Mouse (Mus musculus) spleen, adult 2 months (tissue): ENCODE data around the gene Anp32b. TPM values are rescaled to one million over a fixed set of nuclear protein-coding genes. Genes with fewer than 3 reads are reported as not detected.

ENCODE experiments used
- DNase-seq, 2 experiments: peaks; one replicate each; pipeline versions ENCODE4 v3.0.0 to v3.0.0-alpha.2; 2012 to 2021; ENCODE audit warnings: low spot score in 2 of 2, low read depth in 1 of 2
- H3K27ac ChIP-seq: fragments of 200-500 bp; 2 replicates; pipeline ENCODE4 v1.5.1; 2012; ENCODE audit warnings: low read length, inconsistent platforms; ENCODE audit not compliant: insufficient read depth
- H3K27me3 ChIP-seq: fragments of 200-500 bp; 2 replicates; pipeline ENCODE4 v1.6.1; 2012; ENCODE audit warnings: mild to moderate bottlenecking, moderate library complexity, low read length, inconsistent platforms; ENCODE audit not compliant: control insufficient read depth, insufficient read depth
- H3K36me3 ChIP-seq: fragments of 200-500 bp; 2 replicates; pipeline ENCODE4 v1.6.1; 2012; ENCODE audit warnings: mild to moderate bottlenecking, low read length, inconsistent platforms; ENCODE audit not compliant: control insufficient read depth, insufficient read depth
- H3K4me1 ChIP-seq: fragments of 200-500 bp; 2 replicates; pipeline ENCODE4 v1.6.1; 2011; ENCODE audit warnings: inconsistent platforms; ENCODE audit not compliant: control insufficient read depth, insufficient read depth, insufficient read length
- H3K4me3 ChIP-seq: fragments of 200-500 bp; 2 replicates; pipeline ENCODE4 v1.5.1; 2011; ENCODE audit warnings: mild to moderate bottlenecking, inconsistent platforms; ENCODE audit not compliant: insufficient read depth, insufficient read length; ENCODE audit errors: extremely low read depth
- CTCF ChIP-seq: fragments of 200-500 bp; IDR thresholded peaks from 2 replicates; pipeline ENCODE4 v1.5.1; 2011; ENCODE audit warnings: mild to moderate bottlenecking, inconsistent platforms; ENCODE audit not compliant: insufficient read depth, insufficient read length, insufficient replicate concordance; ENCODE audit errors: extremely low read depth
- POLR2A ChIP-seq: fragments of 200-500 bp; IDR thresholded peaks from 2 replicates; pipeline ENCODE4 v1.6.1; 2011; ENCODE audit warnings: low read depth, low read length, inconsistent platforms
- WGBS: fragments of 180-500 bp; shearing (Covaris S2); methylation state at CpG from one replicate; pipeline ENCODE4 v1.1.7; 2018; 5-methylcytosine and 5-hydroxymethylcytosine counted together
- polyA plus RNA-seq: library from polyadenylated mRNA; depleted of rRNA; stranded (reverse); fragments of >200 nt; gene quantifications from 2 replicates; pipeline ENCODE4 v1.2.3, GENCODE M21; 2012; rRNA removed

Anp32b gene
- polyA plus RNA-seq, 1 experiment: 19.1 TPM

DNA sequence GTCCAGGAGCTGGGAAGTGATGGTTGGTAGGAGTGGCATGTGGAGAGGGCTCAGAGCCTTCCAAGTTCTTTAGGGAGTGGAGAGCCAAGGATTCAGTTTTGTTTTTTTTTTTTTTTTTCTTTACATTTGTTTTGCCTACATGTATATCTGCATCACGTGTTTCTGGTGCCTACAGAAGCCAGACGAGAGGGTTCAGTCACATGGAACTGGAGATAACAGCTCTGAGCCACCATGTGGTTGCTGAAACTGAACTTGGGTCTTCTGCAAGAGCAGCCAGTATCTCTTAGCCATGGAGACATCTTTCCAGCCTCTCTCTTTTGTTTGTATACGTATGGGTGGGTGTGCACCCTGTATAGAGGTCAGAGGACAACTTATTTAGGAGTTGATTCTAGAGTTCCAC, 53.2 kb downstream of the Anp32b start:
- H3K36me3 ChIP-seq: peaks cover 23% of the 10 kb centered on the region
- TF ChIP-seq CTCF: no peak
- DNase-seq: no peak
- H3K4me3 ChIP-seq: no peak overlapping the region
- peaks cover 10% of the 10 kb centered on the region for H3K4me1 ChIP-seq
- 83% methylated on average over 3 of the region's 3 CpGs for WGBS
- H3K27ac ChIP-seq: no peak overlapping the region
- H3K27me3 ChIP-seq: no peaks in the 10 kb centered on the region

DNA sequence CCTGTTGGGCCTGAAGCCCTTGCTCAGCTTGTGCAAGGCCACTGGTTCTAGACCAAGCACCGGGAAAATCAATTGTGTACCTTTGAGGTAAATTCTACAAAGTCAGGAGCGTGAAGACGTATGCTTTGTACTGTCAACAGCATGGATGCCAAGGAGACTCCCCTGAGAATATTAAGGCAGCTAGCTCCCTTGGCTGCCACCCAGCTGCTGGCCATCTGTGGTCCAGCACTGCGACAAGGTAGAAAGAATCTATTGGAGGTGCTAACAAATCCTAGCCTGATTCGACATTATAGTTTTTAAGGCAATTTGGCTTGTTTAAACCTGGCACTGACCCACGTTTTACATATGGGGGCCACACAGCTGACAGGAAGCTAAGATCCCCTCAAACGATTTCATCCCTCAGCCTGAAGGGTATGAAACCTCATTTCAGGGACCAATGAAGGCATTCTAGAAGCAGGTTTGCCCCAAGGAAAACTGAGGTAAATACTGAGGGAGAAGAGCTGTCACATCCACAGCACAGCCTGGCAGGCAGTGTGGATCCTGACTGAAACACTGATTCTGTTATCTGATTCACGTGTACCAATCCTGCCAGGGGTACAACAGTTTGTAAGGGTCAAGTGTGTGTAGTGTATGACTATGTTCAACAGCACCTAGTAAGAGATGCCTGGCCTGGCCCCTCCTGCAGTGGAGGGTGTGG, 54.8 kb downstream of the Anp32b start:
- Histone ChIP-seq H3K27ac (no peak overlapping the region), H3K4me3 (no peak overlapping the region), H3K27me3 (no peaks in the 10 kb centered on the region), H3K4me1 (peaks cover 10% of the 10 kb centered on the region), H3K36me3 (peaks cover 18% of the 10 kb centered on the region)
- WGBS: 78% methylated on average over 8 of the region's 8 CpGs
- no peak for TF ChIP-seq POLR2A
- TF ChIP-seq CTCF: no peak
- no peak for DNase-seq

DNA sequence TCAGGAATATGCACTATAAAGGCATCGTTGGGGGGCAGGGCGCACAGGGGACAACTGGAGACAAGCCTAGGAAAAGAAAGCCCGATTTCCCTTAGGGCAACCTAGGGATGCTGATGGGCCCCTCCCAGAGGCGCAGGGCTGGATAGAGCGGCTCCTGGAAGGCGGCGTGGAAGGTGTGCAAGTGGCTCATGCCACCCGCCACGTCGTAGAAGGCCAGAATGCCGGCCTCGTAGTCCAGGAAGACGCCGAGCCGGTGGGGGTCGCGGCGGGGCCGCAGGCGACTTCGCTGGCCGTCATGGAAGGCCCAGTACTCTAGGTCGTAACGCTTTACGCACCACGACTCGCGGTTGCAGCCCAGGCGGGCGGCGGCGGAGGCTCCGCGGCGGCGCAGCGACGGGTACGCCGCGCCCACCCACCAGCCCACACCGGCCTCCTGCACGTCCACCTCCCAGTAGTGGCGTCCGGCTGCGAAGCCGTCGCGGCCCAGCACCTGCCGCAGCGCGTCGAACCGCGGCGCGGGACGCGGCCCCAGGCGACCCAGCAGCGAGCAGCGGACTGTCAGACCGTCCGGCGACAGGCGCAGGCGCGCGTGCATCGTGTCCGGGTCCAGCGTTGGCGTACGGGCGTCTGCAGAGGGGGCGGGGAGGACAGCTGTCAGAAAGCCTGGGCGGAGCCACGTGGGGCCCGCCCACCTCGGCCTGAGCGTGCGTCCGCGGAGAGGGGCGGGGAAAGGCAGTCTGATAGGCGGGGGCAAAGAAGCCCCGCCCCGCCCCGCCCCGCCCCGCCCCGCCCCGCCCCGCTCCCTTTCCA, 56.3 kb downstream of the Anp32b start:
- H3K27ac ChIP-seq: no peak overlapping the region
- peaks cover 10% of the 10 kb centered on the region for H3K4me1 ChIP-seq
- 5% methylated on average over 94 of the region's 94 CpGs for WGBS
- DNase-seq: peak; percentile 72 to 90
- no peaks in the 10 kb centered on the region for H3K27me3 ChIP-seq
- TF ChIP-seq CTCF (no peak), POLR2A (no peak)
- H3K4me3 ChIP-seq: peak overlapping the region; percentile 62
- peaks cover 10% of the 10 kb centered on the region for H3K36me3 ChIP-seq

DNA sequence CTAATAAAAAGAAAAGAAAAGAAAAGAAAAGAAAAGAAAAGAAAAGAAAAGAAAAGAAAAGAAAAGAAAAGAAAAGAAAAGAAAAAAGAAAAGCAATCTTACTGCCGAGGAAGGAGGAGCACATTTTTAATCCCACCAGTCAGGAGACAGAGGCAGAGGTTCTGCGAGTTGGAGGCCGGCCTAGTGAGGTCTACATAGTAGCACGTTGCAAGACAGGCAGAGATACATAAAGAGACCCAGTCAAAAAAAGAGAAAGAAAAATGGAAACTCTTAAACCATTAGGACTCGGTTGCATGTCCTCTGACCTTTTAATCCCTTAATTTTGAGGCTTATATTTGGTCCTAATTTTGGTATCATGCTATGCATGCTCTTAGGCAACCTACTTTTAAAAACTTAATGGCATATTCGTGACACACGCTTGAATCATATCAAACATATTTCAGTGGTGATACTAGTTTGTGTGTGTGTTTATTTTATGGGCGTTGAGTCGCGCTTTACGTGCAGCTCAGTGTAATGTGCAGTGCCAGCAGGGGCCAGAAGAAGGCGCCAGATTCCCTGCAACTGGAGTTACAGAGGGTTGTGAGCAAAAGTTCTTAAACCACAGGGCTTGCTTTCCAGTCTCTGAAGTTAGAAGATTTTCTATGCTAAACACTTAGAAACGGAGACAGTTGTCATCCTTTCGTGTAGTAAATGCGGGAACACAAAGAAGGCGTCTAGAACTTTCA, 57.2 kb downstream of the Anp32b start:
- Histone ChIP-seq H3K4me1 (peaks cover 10% of the 10 kb centered on the region), H3K27ac (0 out of 2 replicates have a peak overlapping the region, but pooled peaks have one; percentile 1), H3K4me3 (no peak overlapping the region), H3K27me3 (no peaks in the 10 kb centered on the region), H3K36me3 (peaks cover 4% of the 10 kb centered on the region)
- DNase-seq: peak; percentile 68 to 80
- 20% methylated on average over 16 of the region's 16 CpGs for WGBS
- TF ChIP-seq CTCF: peak; percentile 81
- TF ChIP-seq POLR2A: no peak

DNA sequence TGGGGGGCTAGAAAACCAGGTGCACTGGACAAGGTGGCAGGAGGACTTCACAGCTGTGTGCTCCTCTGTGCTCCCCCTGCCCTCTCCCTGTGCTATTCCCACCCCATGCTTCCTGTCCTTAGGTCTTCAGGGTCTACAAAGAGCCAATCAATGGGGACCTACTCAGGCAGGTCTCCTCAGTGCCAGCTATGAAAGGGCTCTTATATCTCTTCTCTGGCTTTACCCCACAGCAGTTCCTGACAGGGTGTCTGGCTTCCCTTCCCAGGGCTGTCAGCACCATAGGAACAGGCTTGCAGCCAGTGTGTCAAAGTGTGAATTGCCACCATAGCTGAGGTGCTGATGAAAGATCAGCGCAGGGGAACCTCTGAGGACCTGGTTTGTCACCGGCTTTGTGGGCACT, 69.8 kb downstream of the Anp32b start:
- 97% methylated on average over 2 of the region's 2 CpGs for WGBS
- Histone ChIP-seq H3K27ac (no peak overlapping the region), H3K36me3 (peaks cover 34% of the 10 kb centered on the region), H3K27me3 (no peaks in the 10 kb centered on the region), H3K4me1 (no peaks in the 10 kb centered on the region; the same call in 1 of the 2 replicates), H3K4me3 (no peak overlapping the region)
- TF ChIP-seq POLR2A: no peak
- TF ChIP-seq CTCF: no peak
- no peak for DNase-seq

DNA sequence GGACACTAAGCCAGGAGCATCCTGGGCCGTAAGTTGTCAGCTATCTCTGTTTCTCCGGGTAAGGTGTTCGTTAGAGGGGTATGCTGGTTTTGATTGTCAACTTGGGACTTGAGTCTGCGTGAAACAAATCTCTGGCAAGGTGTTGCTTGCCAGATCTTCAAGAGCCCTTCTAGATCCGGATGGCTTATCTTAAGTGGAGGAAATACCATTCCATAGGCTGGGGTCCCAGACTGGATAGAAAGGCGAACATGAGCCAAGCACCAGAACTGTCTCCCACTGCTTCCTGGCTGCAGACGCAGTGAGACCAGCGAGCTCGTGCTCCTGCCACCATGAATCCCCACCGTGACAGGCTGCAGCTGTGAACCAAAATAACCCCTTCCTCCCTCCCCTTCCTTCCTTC, 70.8 kb downstream of the Anp32b start:
- DNase-seq: no peak
- Histone ChIP-seq H3K27me3 (no peaks in the 10 kb centered on the region), H3K4me1 (no peaks in the 10 kb centered on the region; the same call in 1 of the 2 replicates), H3K27ac (no peak overlapping the region), H3K4me3 (no peak overlapping the region), H3K36me3 (peaks cover 34% of the 10 kb centered on the region)
- no peak for TF ChIP-seq POLR2A
- no peak for TF ChIP-seq CTCF
- 88% methylated on average over 10 of the region's 10 CpGs for WGBS

Other genes with a start within 250 kb of the Anp32b start
- gene Foxe1, start 107.3 kb upstream of the Anp32b start, polyA plus RNA-seq: 0.04 TPM in 1 of 2 replicates, not detected in the other
- 10.8 and 11.6 TPM in 2 replicates for gene Trmo, start 61.5 kb upstream of the Anp32b start, polyA plus RNA-seq
- gene Hemgn, start 37.4 kb upstream of the Anp32b start, polyA plus RNA-seq: 8.6 and 9.8 TPM in 2 replicates
- 19.7 and 22.6 TPM in 2 replicates for gene Nans, start 38.3 kb downstream of the Anp32b start, polyA plus RNA-seq
- 26.9 and 45.0 TPM in 2 replicates for gene Trim14, start 85.2 kb downstream of the Anp32b start, polyA plus RNA-seq
- gene Coro2a, start 151.3 kb downstream of the Anp32b start, polyA plus RNA-seq: 36.0 and 51.3 TPM in 2 replicates
- gene Tbc1d2, start 199.3 kb downstream of the Anp32b start, polyA plus RNA-seq: 1.0 and 1.6 TPM in 2 replicates